Mouse (Mus musculus): ENCODE measurements at regions not wholly inside any gene's neighbourhood (a gene's known extent, or its start where the extent isn't known, plus 50 kb on each side); places are given as distances from the start of the nearest gene placed in this dataset.

- TF ChIP-seq POLR2A (IDR thresholded peaks at IDR 0.05; ENCODE audit: low read depth, low read length) (no peak), CTCF (conservative IDR thresholded peaks at IDR 0.05; ENCODE audit: insufficient read depth, insufficient read length, low read depth, low read length) (no peak)
These were observed 70.6 kb downstream of the Mis18a start for GRCm38 (mm10) chr16:90656571-90657011.
